Mouse (Mus musculus) neutrophil, adult 83 days (primary cell): ENCODE data around the gene Gm11214. TPM values are rescaled to one million over a fixed set of nuclear protein-coding genes. Genes with fewer than 3 reads are reported as not detected.

Source experiments
- total RNA-seq, 2 experiments: library from RNA; stranded (reverse); gene quantifications; one replicate each; pipeline ENCODE4 v1.2.4; 2023

The Gm11214 gene
- total RNA-seq, result not detected

DNA sequence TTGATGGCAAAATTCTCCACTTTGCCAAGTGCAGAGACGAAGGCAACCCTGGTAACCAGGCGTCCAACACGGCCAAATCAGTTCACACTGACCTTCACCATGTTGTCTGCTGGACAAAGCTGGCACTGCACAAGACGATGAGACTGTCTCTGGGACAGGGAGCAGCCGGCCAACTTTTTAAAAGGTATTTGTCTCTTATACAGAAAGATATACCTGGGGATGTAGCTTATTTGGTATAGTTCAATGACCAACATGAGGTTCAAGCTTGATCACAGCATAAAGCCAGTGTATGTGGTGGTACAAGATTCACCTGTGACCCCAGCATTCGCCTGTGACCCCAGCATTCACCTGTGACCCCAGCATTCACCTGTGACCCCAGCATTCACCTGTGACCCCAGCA lies at the start of gene Gm11214:
Gm11214 (minus strand) TSS at position 101 of the 400 bp plus-strand sequence.

DNA sequence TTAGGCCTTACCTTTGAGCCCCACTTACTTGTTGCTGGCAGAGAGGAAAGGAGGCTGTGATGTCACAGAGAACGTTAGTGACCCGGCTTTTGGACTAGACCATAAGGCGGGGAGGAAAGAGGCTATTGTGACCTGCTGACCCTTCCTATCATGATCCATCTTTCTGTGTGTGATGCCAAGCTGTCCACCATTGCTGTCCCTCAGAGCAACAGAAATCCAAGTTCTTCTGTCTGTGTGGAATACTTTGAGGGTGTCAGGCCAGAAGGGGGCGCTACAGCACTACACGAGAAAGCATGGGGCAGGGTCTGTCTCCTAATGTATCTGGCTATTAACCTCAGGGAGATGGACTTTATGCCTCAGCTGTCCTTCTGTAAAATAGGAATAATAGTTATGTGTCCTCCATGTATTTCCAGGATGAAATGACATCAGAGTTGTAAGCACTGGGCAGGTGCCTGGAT lies 40.8 kb downstream of the Gm11214 start, which contains the start of gene Tex48:
Tex48 (minus strand) TSS at position 51 of the 458 bp plus-strand sequence.

Other genes starting within 250 kb of the Gm11214 start
- gene Whrn, start 167.4 kb downstream of the Gm11214 start, total RNA-seq, result 1 to 10 TPM; 1.4 to 1.5 TPM
- 100 to 1,000 TPM; 118 to 134 TPM for gene Atp6v1g1, start 118.6 kb downstream of the Gm11214 start, total RNA-seq
- gene Tmem268, start 104.6 kb downstream of the Gm11214 start, total RNA-seq, result 10 to 100 TPM; 24.7 to 25.8 TPM
- gene Gm11213, start 58.1 kb downstream of the Gm11214 start, total RNA-seq, result not detected
- not detected for gene Tex48, start 41.0 kb downstream of the Gm11214 start, total RNA-seq
- under 1 TPM in 1 of 2 experiments, not detected in 1; 0.09 TPM for gene Tnfsf15, start 81.7 kb upstream of the Gm11214 start, total RNA-seq
- under 1 TPM; 0.09 to 0.13 TPM for gene Tnfsf8, start 198.0 kb upstream of the Gm11214 start, total RNA-seq